Mouse (Mus musculus) layer of hippocampus, adult 18-20 months (tissue): ENCODE data around the gene Sertad3. TPM values are rescaled to one million over a fixed set of nuclear protein-coding genes. Genes with fewer than 3 reads are reported as not detected.

Experiments used
- DNase-seq, 2 experiments: peaks; one replicate each; pipeline ENCODE4 v3.0.0; 2022; ENCODE audit warnings: low spot score in 2 of 2
- total RNA-seq, 2 experiments: library from RNA; stranded (reverse); gene quantifications; 2 replicates each; pipeline ENCODE4 v1.2.3; 2021

Sertad3 gene
- total RNA-seq, 2 experiments from 2014 or later, result 4.2 to 5.1 TPM

GRCm38 (mm10) chr7:27460477-27460876 is 13.1 kb upstream of the Sertad3 start:
- no peak for DNase-seq

- DNase-seq, result no peak
These were observed 5.9 kb upstream of the Sertad3 start for GRCm38 (mm10) chr7:27467648-27468047.

- no peak for DNase-seq
These were observed 2.0 kb upstream of the Sertad3 start for GRCm38 (mm10) chr7:27471390-27472120.

- DNase-seq, result no peak
These were observed 972 bp upstream of the Sertad3 start for GRCm38 (mm10) chr7:27472596-27472995.

GRCm38 (mm10) chr7:27473835-27474489 is 394 bp downstream of the Sertad3 start:
- no peak for DNase-seq

- peak; percentile 96 to 98 for DNase-seq
These were observed 954 bp downstream of the Sertad3 start for GRCm38 (mm10) chr7:27474490-27474954.

GRCm38 (mm10) chr7:27475596-27475995 is 2.0 kb downstream of the Sertad3 start:
- no peak for DNase-seq

- no peak for DNase-seq
These were observed 2.6 kb downstream of the Sertad3 start for GRCm38 (mm10) chr7:27476098-27476635.

GRCm38 (mm10) chr7:27478561-27478960 is 5.0 kb downstream of the Sertad3 start:
- no peak for DNase-seq

- no peak for DNase-seq
These were observed 6.2 kb downstream of the Sertad3 start for GRCm38 (mm10) chr7:27479750-27480149.

- DNase-seq, result no peak
These were observed 6.9 kb downstream of the Sertad3 start for GRCm38 (mm10) chr7:27480506-27480905.

GRCm38 (mm10) chr7:27480927-27481626 is 7.5 kb downstream of the Sertad3 start:
- no peak for DNase-seq

GRCm38 (mm10) chr7:27481627-27481969 is 8.0 kb downstream of the Sertad3 start:
- peak; percentile 64 to 71 for DNase-seq

- DNase-seq, result no peak
These were observed 10.3 kb downstream of the Sertad3 start for GRCm38 (mm10) chr7:27483860-27484259.

GRCm38 (mm10) chr7:27486102-27486769 is 12.7 kb downstream of the Sertad3 start:
- DNase-seq, result peak in 1 of 2 experiments; percentile 16

GRCm38 (mm10) chr7:27486770-27487697 is 13.5 kb downstream of the Sertad3 start, which contains the start of gene Sertad1:
Gene Sertad1, plus strand, starts transcription at chr7:27486910.
- DNase-seq, result peak; percentile 100

- peak in 1 of 2 experiments; percentile 61 for DNase-seq
These were observed 14.2 kb downstream of the Sertad3 start for GRCm38 (mm10) chr7:27487740-27488268.

GRCm38 (mm10) chr7:27489270-27489869 is 15.8 kb downstream of the Sertad3 start:
- no peak for DNase-seq

GRCm38 (mm10) chr7:27490227-27490542 is 16.6 kb downstream of the Sertad3 start:
- DNase-seq, result no peak
